Mouse (Mus musculus) brain, embryonic 14.5 days (tissue): ENCODE results near the gene Sdf2l1.

Experiments
- CTCF ChIP-seq: fragments of 200-500 bp; IDR thresholded peaks from 2 replicates; pipeline ENCODE4 v1.5.1; 2012; ENCODE audit warnings: inconsistent platforms, mild to moderate bottlenecking, moderate library complexity, borderline replicate concordance; ENCODE audit not compliant: insufficient read depth, insufficient read length; ENCODE audit errors: extremely low read depth
- POLR2A ChIP-seq: fragments of 200-500 bp; IDR thresholded peaks from 2 replicates; pipeline ENCODE4 v1.6.1; 2012; ENCODE audit warnings: mild to moderate bottlenecking, inconsistent platforms, borderline replicate concordance; ENCODE audit not compliant: poor library complexity, insufficient read depth, insufficient read length, severe bottlenecking; ENCODE audit errors: extremely low read depth

DNA sequence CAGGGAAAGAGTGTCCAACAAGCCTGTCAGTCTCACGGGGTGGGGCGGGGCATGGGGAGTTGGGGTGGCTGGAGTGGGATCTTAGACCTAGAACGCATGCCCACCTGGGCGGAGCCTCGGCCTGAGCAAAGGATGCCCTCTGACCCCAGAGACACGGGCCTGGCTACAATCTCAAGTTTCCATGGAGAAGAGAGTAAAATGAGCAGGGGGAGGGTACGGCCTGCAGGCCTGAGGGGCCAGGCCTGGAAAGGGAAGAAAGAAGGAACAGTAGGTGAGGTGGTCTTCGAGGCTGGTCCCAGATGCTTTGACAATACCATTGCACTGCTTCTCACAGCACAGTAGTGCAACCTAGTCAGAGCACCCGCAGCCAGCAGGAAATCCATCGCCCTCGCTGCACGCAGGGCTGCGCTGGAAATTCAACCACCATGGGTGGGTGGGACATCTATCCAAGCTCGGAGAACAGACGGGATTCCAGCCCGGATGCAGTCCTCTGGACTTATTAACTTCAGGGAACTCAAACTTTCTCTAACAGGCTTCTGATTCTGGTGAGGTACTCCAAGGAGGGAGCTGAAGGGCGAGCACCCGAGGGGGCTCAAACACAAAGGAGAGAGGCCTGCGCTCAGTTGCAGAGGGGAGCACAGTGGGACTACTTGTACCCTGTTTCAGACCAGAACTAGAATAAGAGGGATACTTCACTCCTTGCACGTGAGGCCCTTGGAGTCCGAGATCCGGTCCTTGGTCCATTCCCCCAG, 7.9 kb downstream of the Sdf2l1 start:
- TF ChIP-seq CTCF (no peak), POLR2A (no peak)
